Mouse (Mus musculus) brain, embryonic 14.5 days (tissue): ENCODE measurements around the gene Orai1.

Experiments
- CTCF ChIP-seq: fragments of 200-500 bp; IDR thresholded peaks from 2 replicates; pipeline ENCODE4 v1.5.1; 2012; ENCODE audit warnings: inconsistent platforms, mild to moderate bottlenecking, moderate library complexity, borderline replicate concordance; ENCODE audit not compliant: insufficient read depth, insufficient read length; ENCODE audit errors: extremely low read depth
- POLR2A ChIP-seq: fragments of 200-500 bp; IDR thresholded peaks from 2 replicates; pipeline ENCODE4 v1.6.1; 2012; ENCODE audit warnings: mild to moderate bottlenecking, inconsistent platforms, borderline replicate concordance; ENCODE audit not compliant: poor library complexity, insufficient read depth, insufficient read length, severe bottlenecking; ENCODE audit errors: extremely low read depth

GRCm38 (mm10) chr5:123013599-123014315 lies 1.1 kb upstream of the Orai1 start:
- TF ChIP-seq POLR2A (no peak), CTCF (peak; percentile 82)
